ENCODE assay signal across 17 mouse cellular contexts in the genomic region with DNA sequence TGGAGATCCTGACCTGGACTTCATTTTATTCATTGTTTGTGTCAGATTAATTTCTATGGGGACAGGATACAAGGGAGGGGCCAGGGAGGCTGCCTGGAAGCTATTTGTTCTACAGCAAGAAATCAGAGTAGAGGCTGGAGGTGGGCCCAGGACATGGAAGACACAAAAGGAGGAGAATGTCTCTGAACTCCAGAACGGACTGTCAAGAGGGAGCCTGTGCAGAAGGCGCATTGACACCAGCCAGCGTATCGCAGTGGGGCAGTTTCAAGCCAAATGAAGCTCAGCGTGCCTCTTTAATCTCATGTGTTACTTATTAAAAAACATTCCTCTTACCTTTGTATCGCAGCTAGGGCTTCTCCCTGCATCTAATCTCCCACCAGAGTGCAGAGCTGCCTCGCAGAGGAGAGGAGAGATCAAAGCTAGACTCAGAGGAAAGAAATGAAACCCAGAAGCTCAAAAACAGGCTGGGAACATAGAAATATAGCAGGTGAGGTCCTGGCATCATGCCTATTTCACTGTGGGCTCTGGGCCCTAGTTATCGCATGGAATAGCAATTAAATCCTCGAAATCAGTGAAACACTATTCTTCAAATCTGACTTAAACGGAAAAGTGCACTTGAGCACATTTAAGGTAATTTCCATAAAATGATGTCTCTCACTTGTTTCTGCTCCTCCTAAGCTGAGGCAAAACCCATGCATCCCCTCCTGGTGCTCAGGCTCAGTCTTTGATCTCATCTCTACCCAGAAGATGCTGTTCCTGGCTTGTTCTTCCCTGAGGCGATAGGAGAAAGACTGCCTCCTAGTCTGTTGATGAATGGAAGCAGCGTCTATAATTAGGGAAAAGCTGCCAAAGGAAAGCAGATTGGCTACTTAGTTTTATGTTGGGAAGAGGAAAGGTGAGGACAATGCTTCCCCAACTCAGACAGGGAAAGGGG.
A peak's percentile ranks its signal among the peaks of the same experiment; 100 is the strongest.
DNase-seq lines count a peak whose midpoint lies in the region; ATAC-seq lines count a peak whose summit lies in the region.
"Had no signal": no experiment of that assay in that cellular context is flagged by ENCODE, and none has a peak within 500 bp of the region (broad histone marks: within the 10 kb centered on the region; RNA-seq: fewer than 3 reads in every experiment).

No protein-coding gene starts in this region.

- peak; percentile 70; the same call in 1 of the 2 replicates for ATAC-seq in forebrain, embryonic 14.5 days
- 0 out of 2 replicates have a peak, but pooled peaks have one; percentile 22 for ATAC-seq in midbrain, embryonic 11.5 days (ENCODE audit: low FRiP score)
- no peak for ATAC-seq in activated CD4-positive, CD25-positive, alpha-beta regulatory T cell, adult 4 months
- ATAC-seq: inflammation-experienced regulatory T-cells, adult 6 months had no signal

- H3K4me1 ChIP-seq in embryonic facial prominence, embryonic 10.5 days: peaks cover 10% of the 10 kb centered on the region
- peaks cover 8% of the 10 kb centered on the region for H3K4me1 ChIP-seq in forebrain, embryonic 14.5 days (ENCODE audit: control insufficient read depth, insufficient read depth, low read length)
- H3K4me1 ChIP-seq in midbrain, embryonic 11.5 days (ENCODE audit: control insufficient read depth, insufficient read depth, low read length): no peaks in the 10 kb centered on the region
- H3K4me1 ChIP-seq: lung, embryonic 15.5 days had no signal

- H3K9me3 ChIP-seq in embryonic facial prominence, embryonic 10.5 days: no peaks in the 10 kb centered on the region
- H3K9me3 ChIP-seq in forebrain, embryonic 14.5 days (replicated peaks; ENCODE audit: control insufficient read depth, low read length): no peaks in the 10 kb centered on the region
- H3K9me3 ChIP-seq in midbrain, embryonic 11.5 days (ENCODE audit: control insufficient read depth, low read length): no peaks in the 10 kb centered on the region
- H3K9me3 ChIP-seq: lung, embryonic 15.5 days had no signal

- no peak overlapping the region for H3K9ac ChIP-seq in forebrain, embryonic 14.5 days (ENCODE audit: low read length)
- no peak overlapping the region for H3K9ac ChIP-seq in midbrain, embryonic 11.5 days (ENCODE audit: low read length)
- H3K9ac ChIP-seq: lung, embryonic 15.5 days had no signal

- WGBS in embryonic facial prominence, embryonic 10.5 days: 56% methylated on average over 12 of the region's 12 CpGs
- 33% methylated on average over 12 of the region's 12 CpGs for WGBS in forebrain, embryonic 14.5 days
- WGBS in midbrain, embryonic 11.5 days: 53% methylated on average over 12 of the region's 12 CpGs

- H3K27ac ChIP-seq in embryonic facial prominence, embryonic 10.5 days (replicated peaks): no peak overlapping the region; the same call in 1 of the 2 replicates
- H3K27ac ChIP-seq in forebrain, embryonic 14.5 days (ENCODE audit: low read depth, low read length): peak overlapping the region; percentile 39; the same call in 1 of the 2 replicates
- no peak overlapping the region for H3K27ac ChIP-seq in midbrain, embryonic 11.5 days (ENCODE audit: low read depth, low read length)
- H3K27ac ChIP-seq: kidney, postnatal 0 days; layer of hippocampus, adult 2 months; lung, embryonic 15.5 days had no signal

- H3K36me3 ChIP-seq in embryonic facial prominence, embryonic 10.5 days (replicated peaks): no peaks in the 10 kb centered on the region
- no peaks in the 10 kb centered on the region for H3K36me3 ChIP-seq in forebrain, embryonic 14.5 days (ENCODE audit: control insufficient read depth, insufficient read depth, low read length)
- H3K36me3 ChIP-seq in midbrain, embryonic 11.5 days (ENCODE audit: control insufficient read depth, insufficient read depth, low read length): no peaks in the 10 kb centered on the region
- H3K36me3 ChIP-seq: lung, embryonic 15.5 days had no signal

- peak; percentile 35 to 42 for DNase-seq in cerebellum, postnatal 10 days
- no peak for DNase-seq in cerebellum, adult 9-11 months
- peak; percentile 48 for DNase-seq in embryonic facial prominence, embryonic 10.5 days (ENCODE audit: low spot score)
- peak; percentile 46 for DNase-seq in forebrain, embryonic 14.5 days (ENCODE audit: low spot score)
- DNase-seq in midbrain, embryonic 11.5 days (ENCODE audit: low spot score, missing footprints): no peak
- DNase-seq in lung, postnatal 25 days (ENCODE audit: low spot score): no peak
- DNase-seq in layer of hippocampus, adult 9-10 months (ENCODE audit: low spot score): no peak
- DNase-seq: cerebellum, adult 11-12 months; gastrocnemius, postnatal 25 days; thymus, postnatal 36 days had no signal

- H3K4me2 ChIP-seq in forebrain, embryonic 14.5 days (ENCODE audit: low read length): no peak overlapping the region
- H3K4me2 ChIP-seq in midbrain, embryonic 11.5 days: no peak overlapping the region
- H3K4me2 ChIP-seq: heart, embryonic 11.5 days; liver, embryonic 11.5 days; lung, embryonic 15.5 days had no signal

- H3K27me3 ChIP-seq in embryonic facial prominence, embryonic 10.5 days (replicated peaks; ENCODE audit: low read depth, poor library complexity, severe bottlenecking): no peaks in the 10 kb centered on the region
- no peaks in the 10 kb centered on the region for H3K27me3 ChIP-seq in forebrain, embryonic 14.5 days (replicated peaks; ENCODE audit: control insufficient read depth, insufficient read depth, low read length)
- H3K27me3 ChIP-seq in midbrain, embryonic 11.5 days (ENCODE audit: control insufficient read depth, insufficient read depth, low read length): no peaks in the 10 kb centered on the region
- H3K27me3 ChIP-seq: lung, embryonic 15.5 days had no signal

- H3K4me3 ChIP-seq in embryonic facial prominence, embryonic 10.5 days: no peak overlapping the region
- no peak overlapping the region for H3K4me3 ChIP-seq in forebrain, embryonic 14.5 days (ENCODE audit: low read depth, low read length)
- no peak overlapping the region for H3K4me3 ChIP-seq in midbrain, embryonic 11.5 days (ENCODE audit: low read depth, low read length)
- H3K4me3 ChIP-seq: layer of hippocampus, adult 2 months; lung, embryonic 15.5 days had no signal

Comparison
In these comparisons a context has a peak if more than half of its experiments do, and no peak if none do; other contexts are left out.
1. DNase-seq: peak in cerebellum, postnatal 10 days (2 of 2), embryonic facial prominence, embryonic 10.5 days (single experiment) and forebrain, embryonic 14.5 days (single experiment); none in cerebellum, adult 9-11 months (single experiment), midbrain, embryonic 11.5 days (single experiment), lung, postnatal 25 days (single experiment) and layer of hippocampus, adult 9-10 months (single experiment).